Mouse (Mus musculus) macrophage (primary cell): ENCODE measurements around the gene Med12. TPM values are rescaled to one million over a fixed set of nuclear protein-coding genes. Genes with fewer than 3 reads are reported as not detected.
"Not testable (repeated sequence)": the region's sequence is repeated elsewhere in the genome, so short reads cannot be mapped to it uniquely, and the experiment has no call there.

ENCODE experiments used
- H3K27ac ChIP-seq: fragments of 350-480 bp; formaldehyde crosslinking; 2 replicates; pipeline ENCODE4 v1.9.0; 2021
- H3K36me3 ChIP-seq: fragments of 350-480 bp; formaldehyde crosslinking; 2 replicates; pipeline ENCODE4 v1.9.0; 2021; ENCODE audit errors: inconsistent target
- H3K4me3 ChIP-seq: fragments of 350-480 bp; formaldehyde crosslinking; 2 replicates; pipeline ENCODE4 v1.9.0; 2021; ENCODE audit errors: inconsistent target
- H3K79me2 ChIP-seq: fragments of 350-480 bp; formaldehyde crosslinking; 2 replicates; pipeline ENCODE4 v1.9.0; 2021; ENCODE audit errors: inconsistent target
- WGBS: methylation state at CpG from one replicate; pipeline ENCODE4 v1.1.7; 2026; ENCODE audit warnings: inconsistent platforms; ENCODE audit not compliant: missing documents; 5-methylcytosine and 5-hydroxymethylcytosine counted together
- polyA plus RNA-seq: library from polyadenylated mRNA; stranded (reverse); fragments of 250-400 nt; gene quantifications from 3 replicates; pipeline ENCODE4 v1.2.4, GENCODE M21; 2018; ENCODE audit warnings: inconsistent platforms

The Med12 gene
- polyA plus RNA-seq, 1 experiment from 2014 or later = 43.8 TPM

DNA sequence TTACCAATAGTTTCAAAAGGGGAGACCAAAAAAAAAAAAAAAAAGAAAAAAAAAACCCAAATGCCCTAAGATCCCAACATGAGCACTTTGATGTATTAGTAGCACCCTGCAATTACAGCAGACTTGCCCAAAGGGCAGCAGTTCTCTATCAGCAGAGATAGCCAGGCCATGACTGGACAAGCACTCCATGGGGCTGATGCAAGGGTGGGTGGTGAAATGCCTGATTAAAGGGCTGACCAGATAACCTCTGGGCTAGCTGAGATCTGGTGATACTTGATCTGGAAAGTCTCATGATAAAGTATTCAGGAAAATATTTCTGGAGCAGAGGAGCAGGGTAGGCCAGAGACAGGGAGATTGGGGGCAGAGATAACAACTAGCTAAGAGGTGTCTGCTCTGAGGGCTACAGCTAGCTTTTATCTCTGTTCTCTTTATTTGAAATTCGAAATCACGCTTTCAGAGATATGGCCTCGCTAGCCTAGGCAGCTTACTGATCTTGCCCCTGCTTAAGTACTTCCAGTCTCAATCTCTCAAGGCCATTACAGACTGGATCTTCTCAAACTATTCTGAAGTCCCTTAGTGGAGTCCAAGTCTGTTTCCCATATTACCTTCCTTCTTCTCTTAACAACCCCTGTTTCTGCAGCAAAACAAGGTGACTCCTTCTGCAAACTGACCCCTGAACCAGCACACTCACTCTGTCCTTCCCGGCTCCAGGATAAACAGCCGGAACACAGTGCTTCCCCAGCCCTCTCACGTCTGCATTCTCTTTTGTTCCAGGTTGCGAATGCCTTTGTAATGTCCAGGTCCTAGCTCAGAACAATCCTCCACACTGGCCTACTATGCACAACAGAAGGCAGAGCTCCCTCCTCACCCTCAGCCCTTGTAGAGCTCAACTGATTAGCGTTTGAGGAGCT lies 52.4 kb downstream of the Med12 start:
- no peaks in the 10 kb centered on the region for H3K79me2 ChIP-seq
- 86% methylated on average over 7 of the region's 8 CpGs for WGBS
- H3K27ac ChIP-seq = no peak overlapping the region

DNA sequence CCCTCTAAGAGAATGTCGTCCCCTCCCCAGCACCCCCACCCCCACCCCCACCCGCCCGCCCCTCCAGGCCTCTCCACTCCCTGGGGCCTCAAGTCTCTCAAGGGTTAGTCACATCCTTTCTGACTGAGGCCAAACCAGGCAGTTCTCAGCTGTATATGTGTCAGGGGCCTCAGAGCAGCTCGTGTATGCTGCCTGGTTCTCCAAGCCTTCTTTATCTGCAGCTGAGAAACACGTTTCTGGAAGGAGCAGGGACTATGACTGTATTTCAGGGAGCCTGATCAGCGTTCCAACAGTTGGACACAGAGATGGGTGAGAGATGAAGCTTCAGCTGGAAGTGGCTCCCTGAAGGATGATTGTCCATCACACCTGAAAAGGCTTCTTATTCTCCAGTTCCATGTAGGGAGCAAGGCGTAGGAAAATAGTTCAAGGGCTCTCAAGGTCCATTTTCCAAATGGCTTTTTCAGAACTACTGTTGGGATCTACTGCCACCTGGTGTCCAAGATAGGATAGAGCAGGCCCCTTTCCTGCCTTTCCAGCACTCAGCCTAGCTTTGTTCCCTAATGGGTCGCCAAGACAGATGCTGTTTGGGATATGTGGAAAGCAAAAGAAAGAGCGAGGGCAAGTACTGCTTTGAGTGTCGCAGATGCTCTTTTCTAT lies 55.7 kb downstream of the Med12 start:
- Histone ChIP-seq H3K27ac (no peak overlapping the region), H3K79me2 (no peaks in the 10 kb centered on the region), H3K36me3 (no peaks in the 10 kb centered on the region), H3K4me3 (no peak overlapping the region)
- 38% methylated on average over 7 of the region's 10 CpGs for WGBS

More for the DNA sequence above, 52.4 kb downstream of the Med12 start:
- Histone ChIP-seq H3K36me3 (no peaks in the 10 kb centered on the region), H3K4me3 (no peak overlapping the region)

DNA sequence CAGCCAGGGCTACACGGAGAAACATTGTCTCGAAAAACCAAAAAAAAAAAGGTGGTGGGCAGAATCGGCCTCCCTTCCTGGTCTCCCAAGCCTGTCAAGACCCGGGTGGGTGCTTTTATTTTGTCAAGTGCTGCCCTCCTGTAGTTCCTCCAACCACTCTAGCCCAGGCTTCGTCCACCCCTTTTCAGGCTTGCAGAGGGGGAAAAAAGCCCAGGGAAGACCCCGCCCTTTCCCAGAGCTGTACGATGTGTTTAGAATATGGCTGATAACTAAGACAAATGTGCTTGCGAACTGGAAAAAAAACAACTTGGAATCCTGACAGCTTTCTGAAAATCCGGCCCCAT lies 58.2 kb downstream of the Med12 start:
- H3K4me3 ChIP-seq = peak overlapping the region; percentile 27; the same call in 1 of the 2 replicates
- peak overlapping the region; percentile 83 for H3K27ac ChIP-seq
- 39% methylated on average over 6 of the region's 9 CpGs for WGBS
- H3K79me2 ChIP-seq = no peaks in the 10 kb centered on the region
- H3K36me3 ChIP-seq = no peaks in the 10 kb centered on the region

DNA sequence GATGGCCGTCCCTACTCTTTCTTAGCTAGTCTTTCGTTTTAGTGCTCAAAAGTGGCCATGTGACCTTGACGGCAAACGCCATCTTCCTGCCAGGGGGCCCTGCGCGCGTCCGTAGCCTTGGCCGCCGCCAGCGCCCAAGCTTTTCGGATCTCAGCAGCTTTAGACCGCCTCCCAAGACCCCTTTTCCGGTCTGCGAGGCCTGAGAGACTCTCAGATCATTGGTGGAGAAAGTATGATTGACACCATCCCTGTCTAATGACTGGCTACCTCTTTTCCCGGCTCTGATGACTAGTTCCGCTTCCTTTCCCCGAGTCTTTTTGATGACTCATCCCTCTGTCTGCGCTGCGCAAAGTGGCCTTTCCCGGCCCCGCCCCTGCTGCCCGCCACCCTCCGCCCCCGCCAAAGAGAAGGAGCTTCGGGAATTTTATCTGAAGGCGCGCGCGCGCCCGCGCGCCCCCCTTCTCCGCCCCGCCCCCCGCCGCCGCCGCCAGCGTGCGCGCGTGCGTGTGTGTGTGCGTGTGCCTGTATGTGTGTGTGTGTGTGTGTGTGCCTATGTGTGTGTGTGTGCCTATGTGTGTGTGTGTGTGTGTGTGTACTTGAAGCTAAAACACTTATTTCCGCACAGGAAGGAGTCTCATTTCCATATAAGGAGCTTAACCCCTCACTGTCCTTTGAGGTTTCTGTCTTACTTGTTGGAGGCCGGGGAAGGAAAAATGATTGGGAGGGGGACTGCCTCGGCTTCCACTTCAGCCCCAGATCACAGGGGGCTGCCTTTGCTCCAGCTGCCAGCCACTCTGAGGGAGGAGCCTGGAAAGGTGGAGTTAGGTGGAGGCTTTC lies 58.8 kb downstream of the Med12 start:
- H3K27ac ChIP-seq = peak overlapping the region; percentile 83
- WGBS = 16% methylated on average over 24 of the region's 49 CpGs
- no peaks in the 10 kb centered on the region for H3K36me3 ChIP-seq
- H3K79me2 ChIP-seq = no peaks in the 10 kb centered on the region
- peak overlapping the region; percentile 27 for H3K4me3 ChIP-seq

DNA sequence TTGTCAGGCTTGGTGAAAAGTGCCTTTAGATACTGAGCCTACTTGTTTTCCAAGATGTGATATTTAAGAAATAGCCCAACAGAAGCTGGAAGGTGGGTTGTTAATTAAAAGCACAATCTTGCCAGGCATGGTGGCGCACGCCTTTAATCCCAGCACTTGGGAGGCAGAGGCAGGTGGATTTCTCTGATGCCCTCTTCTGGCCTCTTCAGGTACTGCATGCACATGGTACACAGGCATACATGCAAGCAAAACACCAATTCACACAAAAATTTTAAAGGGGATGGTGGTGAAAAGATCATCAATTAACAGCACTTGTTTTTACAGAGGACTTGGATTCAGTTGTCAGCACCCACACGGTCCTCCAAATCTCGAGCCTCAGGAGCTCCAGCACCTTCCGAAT lies 60.8 kb downstream of the Med12 start:
- Histone ChIP-seq H3K27ac (no peak overlapping the region), H3K79me2 (no peaks in the 10 kb centered on the region), H3K4me3 (no peak overlapping the region), H3K36me3 (no peaks in the 10 kb centered on the region)
- WGBS = 94% methylated on average over 5 of the region's 5 CpGs

DNA sequence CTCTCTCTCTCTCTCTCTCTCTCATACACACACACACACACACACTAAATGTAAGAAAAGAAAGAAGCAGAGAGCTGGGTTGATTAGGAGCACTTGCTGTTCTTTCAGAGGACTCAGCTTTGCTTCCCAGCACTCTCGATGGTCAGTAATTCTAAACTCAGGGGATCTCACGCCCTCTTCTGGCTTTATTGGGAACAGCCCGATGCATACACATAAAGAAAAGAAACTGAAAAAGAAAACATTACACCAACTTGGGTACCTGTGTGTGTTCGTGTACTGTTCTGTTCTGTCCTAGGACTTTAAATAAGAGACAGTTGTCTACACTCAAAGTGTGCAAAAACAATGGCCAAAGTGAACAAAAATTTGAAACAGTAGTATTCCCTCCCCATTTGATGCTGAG lies 64.8 kb downstream of the Med12 start:
- Histone ChIP-seq H3K27ac (no peak overlapping the region), H3K4me3 (no peak overlapping the region), H3K36me3 (no peaks in the 10 kb centered on the region), H3K79me2 (no peaks in the 10 kb centered on the region)
- 57% methylated on average over 4 of the region's 4 CpGs for WGBS

DNA sequence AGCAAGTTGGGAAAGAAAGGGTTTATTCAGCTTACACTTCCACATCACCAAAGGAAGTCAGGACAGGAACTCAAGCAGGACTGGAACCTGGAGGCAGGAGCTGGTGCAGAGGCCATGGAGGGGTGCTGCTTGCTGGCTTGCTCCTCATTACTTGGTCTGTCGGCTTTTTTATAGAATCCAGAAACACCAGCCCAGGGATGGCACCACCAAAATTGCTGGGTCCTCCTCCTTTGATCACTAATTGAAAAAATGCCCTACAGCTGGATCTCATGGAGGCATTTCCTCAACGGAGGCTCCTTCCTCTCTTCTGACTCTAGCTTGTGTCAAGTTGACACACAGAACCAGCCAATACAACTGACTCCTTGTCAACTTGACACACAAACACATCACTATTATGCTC lies 69.0 kb downstream of the Med12 start:
- H3K27ac ChIP-seq, H3K79me2 ChIP-seq, H3K4me3 ChIP-seq, H3K36me3 ChIP-seq: not testable (repeated sequence)
- WGBS = 70% methylated on average over 2 of the region's 2 CpGs

DNA sequence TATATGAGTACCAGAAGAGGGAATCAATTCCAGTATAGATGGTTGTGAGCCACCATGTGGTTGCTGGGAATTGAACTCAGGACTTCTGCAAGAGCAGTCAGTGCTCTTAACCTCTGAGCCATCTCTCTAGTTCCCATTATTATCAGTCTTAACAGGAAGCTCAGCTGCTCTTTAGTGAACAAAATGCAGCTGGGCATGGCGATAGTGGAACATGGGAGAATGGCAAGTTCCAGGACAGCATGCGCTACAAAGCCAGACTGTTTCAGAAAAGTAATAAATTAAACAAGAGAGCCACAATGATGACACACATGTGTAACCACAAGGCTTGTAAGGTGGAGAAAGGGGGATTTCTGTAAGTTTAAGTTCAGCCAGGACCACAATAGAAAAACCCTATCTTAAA lies 71.6 kb downstream of the Med12 start:
- H3K36me3 ChIP-seq = no peaks in the 10 kb centered on the region
- 69% methylated on average over 2 of the region's 2 CpGs for WGBS
- H3K27ac ChIP-seq = no peak overlapping the region
- H3K4me3 ChIP-seq = no peak overlapping the region
- no peaks in the 10 kb centered on the region for H3K79me2 ChIP-seq

DNA sequence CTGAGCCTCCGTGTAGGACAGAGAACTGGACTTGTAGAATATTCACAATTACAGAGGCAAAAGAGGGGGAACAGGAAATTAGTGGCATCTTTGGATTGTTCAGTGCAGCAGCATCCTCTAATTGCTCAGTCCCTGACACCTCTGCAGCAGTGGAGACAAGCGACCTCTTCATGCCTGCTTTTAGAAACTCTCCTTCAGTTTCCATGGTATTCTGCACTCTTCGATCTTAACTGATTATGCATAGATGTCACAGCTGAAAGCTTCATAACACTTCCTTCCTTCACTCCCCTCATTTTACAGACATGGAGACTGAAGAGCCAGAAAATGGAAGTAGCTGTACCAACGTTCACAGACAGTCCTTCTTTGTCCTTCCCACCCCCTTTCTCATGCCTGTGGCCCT lies 72.6 kb downstream of the Med12 start:
- Histone ChIP-seq H3K27ac (no peak overlapping the region), H3K79me2 (no peaks in the 10 kb centered on the region), H3K36me3 (no peaks in the 10 kb centered on the region), H3K4me3 (no peak overlapping the region)
- 34% methylated on average over 4 of the region's 4 CpGs for WGBS

Other genes with a start within 250 kb of the Med12 start
- 0.04 TPM in 1 of 3 replicates, not detected in the others for gene Tex11, start 214.4 kb upstream of the Med12 start, polyA plus RNA-seq
- gene Slc7a3, start 188.0 kb upstream of the Med12 start, polyA plus RNA-seq = not detected in 3 replicates
- 65.8 to 95.1 TPM (median 67.1 TPM) in 3 replicates for gene Snx12, start 51.5 kb upstream of the Med12 start, polyA plus RNA-seq
- gene Foxo4, start 19.5 kb upstream of the Med12 start, polyA plus RNA-seq = 8.1 to 15.6 TPM (median 9.5 TPM) in 3 replicates
- gene Gm614, start 10.0 kb upstream of the Med12 start, polyA plus RNA-seq = 0.23 TPM in 1 of 3 replicates, not detected in the others
- gene Il2rg, start 5.8 kb upstream of the Med12 start, polyA plus RNA-seq = 107 to 237 TPM (median 204 TPM) in 3 replicates
- not detected in 3 replicates for gene Gm20489, start 5.0 kb upstream of the Med12 start, polyA plus RNA-seq
- gene Nlgn3, start 25.1 kb downstream of the Med12 start, polyA plus RNA-seq = not detected in 3 replicates
- not detected in 3 replicates for gene Gjb1, start 102.3 kb downstream of the Med12 start, polyA plus RNA-seq
- 11.5 to 20.5 TPM (median 15.3 TPM) in 3 replicates for gene Zmym3, start 146.8 kb downstream of the Med12 start, polyA plus RNA-seq
- gene Nono, start 155.3 kb downstream of the Med12 start, polyA plus RNA-seq = 169 to 225 TPM (median 178 TPM) in 3 replicates
- 0.35 TPM in 1 of 3 replicates, not detected in the others for gene Itgb1bp2, start 175.1 kb downstream of the Med12 start, polyA plus RNA-seq